Mouse (Mus musculus) C2C12 (cell line): Measurements from ENCODE around the gene Lmtk2.

ENCODE experiments used
- CEBPB ChIP-seq: IDR thresholded peaks from one replicate; pipeline ENCODE4 v1.6.1; 2011; ENCODE audit warnings: low read depth, mild to moderate bottlenecking, control low read depth, moderate library complexity
- CTCF ChIP-seq: IDR thresholded peaks from one replicate; pipeline ENCODE4 v1.5.1; 2011; ENCODE audit not compliant: control insufficient read depth, insufficient read depth, insufficient read length
- MAX ChIP-seq: IDR thresholded peaks from one replicate; pipeline ENCODE4 v1.6.1; 2011; ENCODE audit warnings: mild to moderate bottlenecking, control low read depth
- MYOD1 ChIP-seq: IDR thresholded peaks from one replicate; pipeline ENCODE4 v1.6.1; 2011; ENCODE audit warnings: low read depth; ENCODE audit not compliant: control insufficient read depth, insufficient read length
- MYOG ChIP-seq: IDR thresholded peaks from one replicate; pipeline ENCODE4 v1.6.1; 2011; ENCODE audit not compliant: control insufficient read depth, insufficient read length; ENCODE audit errors: extremely low read depth
- USF1 ChIP-seq: IDR thresholded peaks from one replicate; pipeline ENCODE4 v1.6.1; 2011; ENCODE audit warnings: low read depth, mild to moderate bottlenecking, control low read depth, moderate library complexity

DNA sequence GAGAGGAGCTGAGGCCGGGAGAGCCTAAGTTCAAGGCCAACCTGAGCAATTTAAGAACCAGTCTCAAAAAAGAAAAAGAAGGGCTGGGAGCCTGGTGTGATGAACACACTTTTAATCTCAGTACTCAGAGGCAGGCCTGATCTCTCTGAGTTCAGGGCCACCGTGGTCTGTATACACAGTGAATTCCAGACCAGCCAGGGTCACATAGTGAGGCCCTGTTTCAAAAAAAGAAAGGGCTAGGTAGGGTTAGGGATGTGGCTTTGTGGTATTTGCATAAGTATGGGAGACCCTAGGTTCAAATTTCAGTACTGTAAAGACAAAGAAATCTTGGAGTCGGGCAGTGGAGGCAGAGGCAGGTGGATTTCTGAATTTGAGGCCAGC, 5.9 kb downstream of the Lmtk2 start:
- TF ChIP-seq CTCF (no peak), MYOD1 (no peak), USF1 (no peak), MAX (no peak), CEBPB (no peak), MYOG (no peak)
